Mouse (Mus musculus): Measurements from ENCODE around the gene C1qtnf9.

The C1qtnf9 gene

GRCm38 (mm10) chr14:60749880-60750279, 18.1 kb upstream of the C1qtnf9 start:
- DNase-seq (ENCODE audit: low spot score in 2 of 2) = no peak

- no peak for DNase-seq (ENCODE audit: low spot score in 2 of 2)
These were observed 16.4 kb upstream of the C1qtnf9 start for GRCm38 (mm10) chr14:60751581-60751980.

- no peak for DNase-seq (ENCODE audit: low spot score in 2 of 2)
These were observed 14.8 kb upstream of the C1qtnf9 start for GRCm38 (mm10) chr14:60752892-60753800.

- DNase-seq (ENCODE audit: low spot score in 2 of 2) = no peak
These were observed 14.2 kb upstream of the C1qtnf9 start for GRCm38 (mm10) chr14:60753801-60754126.

- DNase-seq (ENCODE audit: low spot score in 2 of 2) = no peak
These were observed 13.3 kb upstream of the C1qtnf9 start for GRCm38 (mm10) chr14:60754656-60755055.

- no peak for DNase-seq (ENCODE audit: low spot score in 2 of 2)
These were observed 11.7 kb upstream of the C1qtnf9 start for GRCm38 (mm10) chr14:60756271-60756670.

GRCm38 (mm10) chr14:60757265-60757664, 10.7 kb upstream of the C1qtnf9 start:
- DNase-seq (ENCODE audit: low spot score in 2 of 2) = no peak

GRCm38 (mm10) chr14:60757722-60758121, 10.2 kb upstream of the C1qtnf9 start:
- no peak for DNase-seq (ENCODE audit: low spot score in 2 of 2)

- no peak for DNase-seq (ENCODE audit: low spot score in 2 of 2)
These were observed 8.8 kb upstream of the C1qtnf9 start for GRCm38 (mm10) chr14:60759097-60759496.

- no peak for DNase-seq (ENCODE audit: low spot score in 2 of 2)
These were observed 6.1 kb upstream of the C1qtnf9 start for GRCm38 (mm10) chr14:60761801-60762200.

GRCm38 (mm10) chr14:60762754-60763153, 5.2 kb upstream of the C1qtnf9 start:
- no peak for DNase-seq (ENCODE audit: low spot score in 2 of 2)

- no peak for DNase-seq (ENCODE audit: low spot score in 2 of 2)
These were observed 4.2 kb upstream of the C1qtnf9 start for GRCm38 (mm10) chr14:60763746-60764145.

- no peak for DNase-seq (ENCODE audit: low spot score in 2 of 2)
These were observed 3.4 kb upstream of the C1qtnf9 start for GRCm38 (mm10) chr14:60764526-60764925.

- DNase-seq (ENCODE audit: low spot score in 2 of 2) = no peak
These were observed 2.9 kb upstream of the C1qtnf9 start for GRCm38 (mm10) chr14:60765025-60765424.

- no peak for DNase-seq (ENCODE audit: low spot score in 2 of 2)
These were observed 1.4 kb downstream of the C1qtnf9 start for GRCm38 (mm10) chr14:60769340-60769739.

GRCm38 (mm10) chr14:60770594-60770993, 2.7 kb downstream of the C1qtnf9 start:
- DNase-seq (ENCODE audit: low spot score in 2 of 2) = no peak

- peak in 1 of 2 experiments; percentile 64 for DNase-seq (ENCODE audit: low spot score in 2 of 2)
These were observed 3.1 kb downstream of the C1qtnf9 start for GRCm38 (mm10) chr14:60771057-60771456.

- no peak for DNase-seq (ENCODE audit: low spot score in 2 of 2)
These were observed 5.5 kb downstream of the C1qtnf9 start for GRCm38 (mm10) chr14:60773476-60773875.

- DNase-seq (ENCODE audit: low spot score in 2 of 2) = no peak
These were observed 8.6 kb downstream of the C1qtnf9 start for GRCm38 (mm10) chr14:60776521-60776920.

GRCm38 (mm10) chr14:60777485-60777919, 9.6 kb downstream of the C1qtnf9 start:
- DNase-seq (ENCODE audit: low spot score in 2 of 2) = no peak

GRCm38 (mm10) chr14:60779198-60779597, 11.3 kb downstream of the C1qtnf9 start:
- DNase-seq (ENCODE audit: low spot score in 2 of 2) = no peak

GRCm38 (mm10) chr14:60782121-60782656, 14.3 kb downstream of the C1qtnf9 start:
- DNase-seq (ENCODE audit: low spot score in 2 of 2) = no peak

GRCm38 (mm10) chr14:60783196-60783595, 15.3 kb downstream of the C1qtnf9 start:
- no peak for DNase-seq (ENCODE audit: low spot score in 2 of 2)

Measured in urinary bladder, adult 18-20 months (tissue).